Mouse (Mus musculus) cerebellum, adult 18-20 months (tissue): ENCODE results near the gene Gm20388.

Experiments used
- DNase-seq, 2 experiments: peaks; one replicate each; pipeline ENCODE4 v3.0.0; 2021

Gene Gm20388

DNA sequence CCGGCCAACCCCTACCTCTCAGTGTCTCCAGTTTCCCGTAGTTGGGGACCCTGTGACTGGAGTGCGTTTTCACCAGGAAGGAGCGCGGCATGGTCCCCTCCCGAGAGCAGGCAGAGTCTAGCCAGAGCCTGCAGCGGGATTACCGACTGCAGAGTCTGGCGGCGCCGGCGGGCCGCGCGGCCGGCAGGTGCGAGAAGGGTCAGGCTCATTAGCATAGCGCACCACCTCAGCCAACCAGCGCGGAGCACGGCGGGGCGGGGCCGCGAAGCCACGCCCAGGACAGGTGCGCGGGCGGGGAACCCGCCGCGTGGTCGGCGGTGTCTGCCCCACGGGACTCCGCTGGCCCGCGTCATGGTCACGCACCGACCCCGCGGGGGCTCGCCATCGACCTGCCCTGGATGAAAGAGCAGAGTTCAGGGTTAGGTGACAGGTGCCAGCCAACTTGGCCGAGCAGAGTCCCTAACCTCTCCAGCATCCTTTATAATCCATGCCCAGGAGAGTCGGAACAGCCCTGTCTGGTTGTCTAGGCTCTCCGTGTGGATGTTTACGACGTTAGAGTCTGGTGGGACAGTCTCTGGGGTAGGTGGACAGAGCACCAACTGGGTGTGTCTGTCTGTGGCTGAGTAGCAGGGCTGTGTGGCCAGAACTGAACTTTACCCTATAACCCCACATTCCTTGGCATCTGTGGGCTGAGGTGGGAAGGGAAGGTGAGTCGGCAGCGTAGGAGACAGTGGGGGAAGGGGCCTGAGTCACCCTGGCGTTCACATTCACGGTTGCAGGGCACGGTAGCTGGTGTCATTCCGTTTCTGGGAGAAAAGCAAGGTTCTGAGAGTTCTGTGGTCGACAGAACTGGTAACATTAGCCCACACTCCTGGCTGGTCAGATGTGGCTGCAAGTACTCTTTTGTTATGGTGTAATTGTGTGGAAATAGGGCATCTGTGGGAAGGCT, 2550.2 kb downstream of the Gm20388 start, which contains the start of gene Snai3:
TSS of gene Snai3 (minus strand) at position 210 of the 949 bp plus-strand sequence.
- DNase-seq = peak; percentile 74 to 76

DNA sequence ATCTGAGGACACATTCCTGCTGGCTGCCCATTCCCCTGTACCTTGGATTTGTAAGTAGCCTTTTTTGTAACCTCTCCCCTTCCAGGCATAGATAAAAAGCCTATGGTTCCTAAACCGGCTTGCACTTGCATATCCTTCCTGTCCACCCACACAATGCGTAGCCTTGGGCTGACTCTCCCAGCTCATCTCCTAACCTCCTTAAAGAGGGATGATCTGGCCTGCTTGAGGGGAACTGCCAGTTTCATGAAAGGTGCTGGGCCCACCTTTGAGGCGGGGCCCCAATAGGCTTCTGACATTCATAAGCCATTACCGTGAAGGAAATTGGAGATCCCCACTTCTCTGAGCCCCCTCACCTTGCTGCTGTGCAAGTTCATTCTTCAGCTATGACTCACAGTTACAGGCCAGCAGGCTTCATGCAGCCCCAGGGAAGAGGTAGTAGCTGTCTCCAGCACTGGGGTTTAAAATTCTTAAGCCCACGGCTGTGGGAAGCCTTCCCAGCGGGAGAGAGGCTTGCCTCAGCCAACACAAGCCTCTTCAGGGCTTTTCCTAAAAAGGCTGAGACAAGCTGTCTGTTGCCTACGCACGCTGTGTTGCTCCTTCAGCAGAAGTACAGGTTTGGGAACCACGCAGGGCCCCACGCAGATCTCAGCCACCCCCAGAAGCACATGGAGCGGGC, 2551.0 kb downstream of the Gm20388 start:
- no peak for DNase-seq

DNA sequence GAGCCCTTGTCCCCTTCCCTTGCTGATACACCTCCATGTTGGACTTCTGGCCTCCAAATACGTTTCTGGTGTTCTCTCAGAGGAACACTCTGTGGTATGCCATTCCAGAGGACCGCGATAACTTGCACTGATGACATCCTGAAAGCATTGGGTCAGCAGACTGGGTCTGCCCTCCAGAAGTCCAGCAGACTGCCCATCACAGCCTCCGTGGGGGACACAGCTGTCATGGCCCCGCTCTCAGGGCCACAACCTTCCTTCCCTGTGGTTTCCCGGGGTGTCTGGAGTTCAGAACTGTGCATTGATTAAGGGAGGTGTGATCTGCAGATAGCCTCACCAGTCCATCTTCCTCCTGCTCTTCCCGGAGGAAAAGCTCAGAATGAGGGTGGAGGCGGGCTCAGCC, 2551.9 kb downstream of the Gm20388 start:
- DNase-seq = no peak

DNA sequence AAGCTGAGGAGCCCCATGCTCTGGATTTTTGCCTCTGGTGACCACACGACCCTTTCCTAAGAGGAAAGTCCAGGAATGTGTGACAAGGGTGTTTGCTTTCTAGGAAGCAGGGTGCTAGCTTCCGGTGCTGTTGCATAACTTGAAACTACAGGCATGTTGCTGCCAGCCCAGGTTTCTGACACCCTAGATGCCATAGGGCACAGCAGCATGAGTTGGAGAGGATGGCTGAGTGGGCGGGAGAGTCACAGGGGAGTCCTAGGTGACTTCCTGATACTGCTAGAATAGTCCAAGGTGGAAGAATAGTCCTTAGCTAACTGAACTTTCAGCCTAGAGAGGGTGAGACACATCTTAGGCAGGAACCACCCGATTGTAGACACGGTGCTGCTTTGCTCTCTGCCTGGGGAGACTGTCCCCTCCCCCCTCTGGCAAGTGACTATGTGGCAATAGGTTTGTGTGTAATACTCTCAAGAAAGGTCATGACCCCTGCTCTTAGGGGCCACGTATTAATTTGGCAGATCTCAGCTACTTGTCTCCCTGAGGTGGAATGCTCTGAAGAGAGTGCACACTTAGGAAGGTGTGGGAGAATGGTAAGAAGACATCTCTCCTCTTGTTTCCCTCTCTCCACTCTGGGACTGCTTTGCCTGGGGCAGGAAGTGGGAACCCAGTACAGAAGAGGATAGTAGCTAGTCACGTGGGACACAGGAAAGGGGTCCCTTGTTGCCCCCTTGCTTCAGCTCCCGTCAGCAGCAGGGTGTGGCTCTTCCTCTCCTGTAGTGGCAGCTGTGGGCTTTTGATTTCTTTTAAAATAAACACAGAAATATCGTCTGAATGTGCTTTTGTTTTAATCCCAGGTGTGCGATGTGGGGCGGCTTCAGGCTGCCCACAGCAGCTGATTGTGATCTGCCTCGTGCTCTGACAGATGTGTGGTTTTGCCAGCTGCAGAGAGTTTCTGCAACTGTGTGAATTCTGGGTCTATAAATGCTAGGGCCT, 2553.3 kb downstream of the Gm20388 start:
- no peak for DNase-seq

DNA sequence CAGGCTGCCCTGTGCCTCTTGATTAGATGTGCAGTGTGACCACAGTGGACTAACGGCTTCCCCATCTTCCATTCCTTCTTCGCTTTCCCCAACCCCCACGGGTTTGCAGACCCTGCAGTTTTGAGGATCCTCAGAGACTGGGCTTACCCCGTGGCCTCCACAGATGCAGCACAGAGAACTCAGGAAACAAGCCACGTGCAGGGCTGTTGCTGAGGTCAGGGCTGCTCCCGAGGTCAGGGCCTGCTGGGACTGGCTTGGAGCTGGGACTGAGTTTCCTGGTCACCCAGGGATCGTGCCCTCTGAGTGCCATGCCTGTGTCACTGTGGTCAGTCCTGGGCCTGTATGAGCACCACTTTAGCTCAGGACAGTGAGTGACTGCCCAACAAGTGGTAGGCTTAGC, 2554.3 kb downstream of the Gm20388 start:
- no peak for DNase-seq

DNA sequence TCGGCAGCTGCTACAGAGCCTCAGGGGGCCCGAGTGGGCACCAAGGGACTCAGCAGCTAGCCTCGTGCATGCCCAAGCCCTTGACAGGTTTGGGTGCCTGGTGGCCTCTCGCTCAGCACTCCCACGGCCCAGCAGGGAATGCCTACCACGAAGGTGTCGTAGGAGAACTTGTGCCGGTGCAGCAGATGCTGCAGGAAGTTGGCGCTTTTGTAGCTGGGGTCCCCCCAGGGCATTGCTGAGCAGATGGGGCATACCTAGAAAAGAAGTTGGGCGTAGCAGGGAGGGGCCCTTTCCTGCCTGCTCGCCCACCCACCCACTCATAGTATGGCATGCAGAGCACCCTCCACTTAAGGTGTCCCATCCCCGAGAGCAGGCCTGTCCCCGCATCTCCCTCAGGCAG, 2557.2 kb downstream of the Gm20388 start:
- DNase-seq = no peak

DNA sequence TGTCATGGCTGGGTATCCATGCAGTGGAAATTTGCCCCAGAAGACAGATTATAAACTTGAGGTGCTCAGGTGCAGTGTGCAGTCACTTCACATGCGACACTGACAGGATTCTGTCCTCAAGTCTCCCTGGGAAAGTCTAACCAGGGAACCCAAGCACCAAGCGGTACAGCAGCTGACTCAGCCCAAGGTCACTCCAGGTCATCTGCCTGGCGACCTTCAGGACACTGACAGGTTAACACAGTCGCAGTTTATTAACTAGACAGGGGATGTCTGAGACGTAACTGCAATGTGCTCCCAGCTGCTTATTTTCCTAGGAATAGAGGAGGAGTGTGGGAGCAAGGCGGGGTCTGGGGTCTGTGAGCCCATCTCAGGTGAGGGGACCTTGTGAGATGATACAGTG, 2558.8 kb downstream of the Gm20388 start:
- no peak for DNase-seq

DNA sequence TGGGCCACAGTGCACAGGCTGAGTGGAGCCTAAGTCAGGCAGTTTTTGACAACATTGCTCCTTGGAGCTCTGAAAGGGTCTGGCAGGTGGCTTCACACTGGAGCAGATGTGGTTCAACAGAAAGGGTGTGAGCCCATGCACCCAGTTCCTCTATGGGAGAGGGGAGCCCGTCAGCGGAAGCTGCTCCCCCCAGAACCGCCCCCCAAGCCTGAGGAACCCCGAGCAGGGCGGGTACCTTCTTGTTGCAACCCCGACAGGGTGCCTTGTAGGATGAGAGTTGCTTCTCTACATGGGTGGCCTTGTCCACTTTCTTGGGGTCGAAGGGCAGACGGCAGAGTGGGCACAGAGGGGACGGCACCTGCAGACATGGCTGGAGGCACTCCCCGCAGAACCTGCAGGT, 2559.3 kb downstream of the Gm20388 start:
- no peak for DNase-seq

DNA sequence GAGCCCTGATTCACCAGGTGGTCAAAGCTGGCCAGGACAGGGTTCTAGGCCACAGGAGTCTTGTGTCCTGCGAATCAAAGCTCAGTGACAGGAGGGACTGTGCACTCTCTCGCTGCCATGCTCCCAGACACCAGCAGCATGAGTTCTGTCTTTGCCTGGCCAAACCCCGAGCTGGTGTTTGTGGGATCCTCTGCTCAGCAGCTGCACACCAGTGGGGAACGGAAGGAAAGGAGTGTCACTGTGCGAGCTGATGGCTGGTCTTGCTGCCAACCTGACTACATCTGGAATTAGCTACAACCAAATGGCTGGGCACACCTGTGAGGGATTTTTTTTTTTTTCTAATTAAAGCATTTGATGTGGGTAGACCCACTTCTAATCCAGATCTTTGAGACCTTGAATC, 2560.1 kb downstream of the Gm20388 start:
- DNase-seq = no peak

DNA sequence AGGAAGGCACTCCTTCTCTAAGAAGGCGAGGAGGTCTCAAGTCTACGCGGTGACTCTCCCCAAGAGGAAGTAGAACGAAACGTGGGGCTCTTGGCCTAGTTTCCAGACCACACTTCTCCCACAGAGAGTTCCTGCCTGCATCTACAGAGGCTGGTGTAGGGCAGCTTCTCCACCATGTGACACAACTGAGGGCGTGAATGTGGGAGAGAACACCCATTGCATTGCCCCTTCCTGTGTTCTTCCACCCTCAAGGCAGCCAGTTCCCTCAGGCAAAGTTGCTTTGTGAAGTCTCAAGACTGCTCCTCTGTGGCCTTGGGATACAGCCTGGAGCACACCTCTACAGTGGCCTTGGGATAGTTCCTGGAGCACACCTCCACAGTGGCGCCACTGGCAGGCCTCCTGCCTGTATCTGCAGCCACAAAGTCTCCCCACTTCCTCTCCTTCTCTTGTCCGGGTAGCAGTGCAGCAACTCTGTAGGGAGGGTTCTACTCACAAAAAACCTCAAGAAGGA, 2563.3 kb downstream of the Gm20388 start:
- DNase-seq = no peak

DNA sequence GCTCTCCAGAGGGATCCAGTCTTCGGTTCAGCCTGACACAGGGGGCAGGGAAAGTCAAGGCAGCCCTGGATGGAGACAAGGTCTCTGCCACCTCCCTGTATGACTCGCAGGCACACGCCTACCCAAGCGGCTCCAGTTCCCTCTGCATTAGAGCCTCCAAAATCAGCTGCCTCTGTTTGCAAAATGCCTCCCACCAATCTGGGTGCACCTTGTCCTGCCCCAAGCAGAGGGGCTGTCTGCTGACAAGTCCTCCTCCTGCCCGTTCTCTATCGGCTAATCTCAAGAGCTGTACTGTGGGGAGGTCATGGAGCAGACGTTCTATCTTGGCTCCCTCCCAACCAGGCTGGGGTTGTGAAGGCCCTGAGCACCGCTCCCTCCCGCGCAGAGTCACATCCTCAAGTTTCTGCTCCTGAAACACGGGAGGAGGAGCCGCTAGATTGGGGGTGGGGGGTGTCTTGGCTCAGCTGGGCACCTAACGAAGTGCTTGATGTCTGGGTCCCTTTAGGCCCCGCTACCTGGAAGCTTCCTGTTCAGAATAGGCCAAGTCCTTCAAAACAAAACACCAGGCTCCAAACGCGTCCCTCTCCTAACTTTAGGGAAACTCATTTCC, 2564.4 kb downstream of the Gm20388 start:
- DNase-seq = peak; percentile 37 to 46

DNA sequence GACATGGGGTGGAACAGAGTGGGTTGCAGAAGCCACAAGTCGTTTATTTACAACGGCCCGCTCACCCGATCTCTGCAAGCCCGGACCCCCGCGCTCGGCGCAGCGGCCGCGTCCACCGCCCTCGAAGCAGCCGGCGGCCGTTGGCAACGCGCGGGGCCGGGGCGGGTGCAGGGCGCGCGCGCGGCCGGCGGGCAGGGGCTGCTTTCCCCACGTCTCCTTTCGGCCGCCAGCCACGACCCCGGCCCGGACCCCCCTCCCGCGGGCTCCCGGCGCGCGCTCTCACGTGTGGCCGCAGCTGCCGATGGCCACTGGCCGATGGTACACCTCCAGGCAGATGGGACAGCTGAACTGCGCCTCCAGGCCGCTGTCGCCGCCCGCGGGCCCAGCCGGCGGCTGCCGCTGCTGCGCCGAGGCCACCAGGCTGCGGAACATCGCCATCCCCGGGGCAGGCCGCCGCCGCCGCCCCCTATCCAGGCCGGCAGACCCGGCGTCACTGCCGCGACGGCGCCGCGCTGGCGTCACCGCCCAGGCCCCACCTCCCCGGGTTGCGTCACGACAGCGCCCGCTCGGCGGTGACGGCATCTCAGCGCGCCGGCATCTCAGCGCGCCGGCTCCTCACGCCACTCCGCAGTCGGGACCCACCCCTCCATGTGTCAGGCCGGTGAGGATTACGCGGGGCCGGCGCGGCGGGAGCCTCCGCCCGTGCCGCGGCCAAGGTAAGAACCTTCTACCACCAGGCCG, 2565.1 kb downstream of the Gm20388 start, which contains the start of the genes Rnf166 and Ctu2:
TSS of gene Rnf166 (minus strand) at position 485 of the 741 bp plus-strand sequence.
TSS of gene Ctu2 (plus strand) at position 564 of the 741 bp plus-strand sequence.
- DNase-seq = peak; percentile 83 to 97

DNA sequence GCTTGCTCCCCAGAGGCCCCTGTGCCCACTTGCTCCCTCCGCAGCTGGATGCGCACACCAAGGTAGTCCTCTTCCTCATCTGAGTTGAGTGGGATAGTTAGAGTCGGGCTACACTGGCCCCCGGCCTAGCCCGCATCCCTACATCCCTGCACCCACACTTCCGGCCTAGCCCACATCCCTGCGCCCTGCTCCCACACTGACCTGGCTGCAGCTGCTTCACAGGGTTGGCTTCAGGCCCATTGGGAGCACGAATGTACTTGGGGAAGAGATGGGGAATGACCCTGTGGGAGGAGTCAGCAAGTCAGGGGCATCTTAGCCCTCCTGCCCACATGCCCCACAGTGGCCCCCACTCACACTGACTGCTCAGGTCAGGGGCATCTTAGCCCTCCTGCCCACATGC, 2571.8 kb downstream of the Gm20388 start:
- no peak for DNase-seq

DNA sequence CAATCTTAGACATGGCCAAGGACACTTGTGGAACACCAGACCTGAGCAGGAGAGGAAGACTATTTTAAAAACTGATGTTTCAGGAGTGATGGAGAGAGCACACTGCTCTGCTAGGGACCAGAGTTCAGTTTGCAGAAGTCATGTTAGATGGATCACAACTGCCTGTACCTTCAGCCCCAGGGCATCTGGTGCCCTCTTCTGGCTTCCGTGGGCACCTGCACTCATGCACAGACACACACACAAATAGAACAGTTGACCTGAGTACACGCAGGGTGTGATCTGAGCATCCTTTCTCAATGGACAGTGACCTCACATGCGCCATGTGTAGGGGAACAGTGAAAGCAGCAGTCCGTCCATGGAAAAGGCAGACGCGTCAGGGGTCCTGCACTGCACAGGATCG, 2573.2 kb downstream of the Gm20388 start:
- no peak for DNase-seq

DNA sequence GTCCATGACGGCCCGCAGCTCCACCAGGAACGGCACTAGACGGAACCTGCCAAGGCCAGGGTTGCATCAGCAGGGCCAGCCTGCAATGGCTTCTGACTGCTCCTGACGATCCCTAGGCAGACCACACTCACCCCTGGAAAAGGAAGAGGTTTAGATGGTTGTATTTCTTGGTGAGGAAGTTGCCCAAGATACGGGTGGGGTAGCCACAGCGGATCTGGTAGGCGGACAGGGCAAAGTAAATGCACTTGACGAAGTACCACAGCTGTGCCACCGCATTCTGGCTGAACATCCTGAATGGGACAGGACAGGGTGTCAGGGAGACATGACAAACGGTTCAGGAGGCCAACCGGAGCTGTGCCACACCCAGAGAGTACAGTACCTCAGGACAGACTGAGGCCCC, 2574.2 kb downstream of the Gm20388 start:
- DNase-seq = no peak

DNA sequence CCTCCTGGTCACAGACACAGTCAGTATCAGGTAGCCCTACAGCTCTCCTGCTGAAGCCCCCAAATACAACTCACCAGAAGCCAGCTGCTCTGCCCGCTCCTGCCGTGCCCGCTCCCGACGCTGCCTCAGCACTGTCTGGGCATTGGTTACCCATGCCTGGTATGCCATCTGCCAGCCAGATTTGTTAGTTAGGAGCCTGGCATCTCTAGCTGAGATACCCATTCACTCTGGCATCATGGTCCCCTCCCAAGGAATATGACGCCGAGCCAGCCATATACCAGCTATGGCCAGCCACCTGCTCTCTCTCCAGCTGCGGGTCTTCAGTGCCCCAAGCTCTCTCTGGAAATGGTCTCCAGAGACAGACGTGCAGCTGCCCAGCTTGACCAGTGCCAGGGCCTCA, 2577.7 kb downstream of the Gm20388 start:
- DNase-seq = no peak

DNA sequence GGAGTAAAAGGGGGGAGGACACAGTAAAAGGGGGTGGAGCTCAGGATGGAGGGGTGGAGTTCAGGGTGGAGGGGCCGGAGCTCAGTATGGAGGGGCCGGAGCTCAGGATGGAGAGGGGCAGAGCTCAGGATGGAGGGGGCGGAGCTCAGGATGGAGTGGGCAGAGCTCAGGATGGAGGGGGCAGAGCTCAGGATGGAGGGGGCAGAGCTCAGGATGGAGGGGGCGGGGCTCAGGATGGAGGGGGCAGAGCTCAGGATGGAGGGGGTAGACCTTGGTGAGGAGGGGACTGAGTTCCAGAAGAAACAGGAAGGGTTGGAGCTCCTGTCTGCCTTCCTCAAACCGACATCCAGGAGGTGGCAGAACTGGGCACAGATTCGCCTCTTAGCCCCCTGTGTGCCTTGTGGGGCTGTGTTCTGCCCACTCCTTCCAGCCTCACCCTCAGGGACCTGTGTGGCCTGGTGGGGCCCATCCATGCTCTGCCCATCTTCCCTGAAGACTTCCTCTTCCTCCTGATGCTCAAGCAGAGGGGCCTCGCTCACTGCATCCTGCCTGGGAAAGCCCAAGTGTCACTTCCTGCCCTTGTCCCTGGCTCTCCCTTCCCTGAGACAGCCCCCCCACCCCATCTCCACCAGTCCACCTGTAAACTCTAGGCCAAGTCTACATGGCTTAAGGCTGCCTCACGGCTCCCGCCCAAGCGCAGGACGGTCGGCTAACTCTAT, 2586.5 kb downstream of the Gm20388 start:
- DNase-seq = no peak

DNA sequence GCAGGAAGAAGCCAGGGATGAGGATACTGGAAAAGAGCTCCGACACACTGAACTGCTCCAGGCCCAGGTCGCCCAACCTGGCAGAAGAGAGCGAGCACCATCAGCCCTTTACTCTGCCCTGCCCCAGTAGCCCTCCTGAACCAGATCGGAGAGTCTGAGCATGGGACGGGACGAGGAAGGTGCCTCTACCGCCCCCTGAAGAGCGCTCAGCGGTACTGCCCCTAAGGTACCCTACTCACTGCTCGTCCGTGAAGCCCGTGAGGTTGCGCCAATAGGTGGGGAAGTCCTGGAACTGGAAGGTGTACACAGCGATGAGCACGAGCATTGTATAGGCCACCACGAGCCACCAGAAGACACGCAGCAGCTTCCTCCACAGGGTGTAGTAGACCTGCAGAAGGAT, 2587.3 kb downstream of the Gm20388 start:
- DNase-seq = no peak

DNA sequence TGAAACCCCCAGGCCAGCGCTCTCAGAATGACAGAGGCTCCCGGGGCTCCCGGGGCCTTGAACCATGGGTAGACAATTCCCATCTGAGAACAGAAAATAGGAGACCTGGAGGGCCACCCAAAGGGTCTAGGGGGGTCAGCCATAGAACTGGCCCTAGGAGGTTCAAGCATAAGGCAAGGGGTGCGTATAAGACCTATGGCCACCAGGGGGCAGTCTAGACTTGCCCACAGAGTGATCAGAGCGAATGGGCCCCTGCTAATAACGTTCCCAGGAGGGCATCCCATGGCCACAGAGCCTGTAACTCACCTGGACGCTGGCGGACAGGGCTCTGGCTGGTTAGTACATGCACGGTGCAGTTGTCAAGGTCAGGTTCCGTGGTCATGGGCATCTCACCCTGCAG, 2590.2 kb downstream of the Gm20388 start:
- peak; percentile 79 to 86 for DNase-seq

DNA sequence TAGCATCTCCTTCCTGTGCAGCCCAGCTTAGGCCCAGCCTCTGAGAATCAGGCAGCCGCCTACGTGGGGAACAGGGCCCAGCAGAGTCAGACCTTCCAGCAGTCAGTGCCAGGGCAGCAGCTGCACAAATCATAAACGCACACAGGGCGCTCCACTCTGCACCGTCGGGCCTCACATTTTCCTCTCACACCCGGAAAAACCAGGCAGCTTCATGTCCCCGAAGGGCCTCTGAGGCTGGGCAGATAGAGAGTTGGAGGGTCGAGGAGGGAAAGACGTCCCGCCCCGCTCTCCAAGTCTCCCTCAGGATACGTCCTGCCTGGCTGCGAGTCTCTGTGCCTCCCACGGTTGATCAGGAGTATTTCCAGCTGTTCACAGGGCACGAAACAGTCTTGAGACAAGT, 2600.9 kb downstream of the Gm20388 start:
- DNase-seq = no peak

DNA sequence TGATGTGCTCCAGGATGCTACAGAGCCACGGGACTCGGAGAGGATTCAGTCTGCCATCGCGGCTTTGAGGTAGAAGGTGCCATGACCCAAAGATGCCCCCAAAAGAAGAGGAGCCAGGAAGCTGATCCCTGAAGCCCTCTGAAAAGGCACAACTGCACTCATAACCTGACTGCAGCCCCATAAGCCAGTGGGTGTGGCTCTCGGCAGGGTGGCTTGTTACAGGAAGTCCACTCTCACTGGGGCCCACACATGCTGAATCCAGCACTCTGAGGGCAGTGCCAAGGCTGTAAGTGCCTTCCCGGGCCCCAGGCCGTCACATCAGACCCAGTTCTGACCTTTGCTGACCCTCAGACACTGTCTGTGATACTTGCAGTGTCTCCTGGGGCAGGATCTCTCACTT, 2601.8 kb downstream of the Gm20388 start:
- DNase-seq = no peak
